Mouse (Mus musculus) neural tube, embryonic 13.5 days (tissue): Measurements from ENCODE around the gene Mbd5. TPM values are rescaled to one million over a fixed set of nuclear protein-coding genes. Genes with fewer than 3 reads are reported as not detected.

Source experiments
- ATAC-seq: fragments of 200-750 bp; cut with Nextera tagmentation; 2 replicates; pipeline ENCODE4 v1.8.0; 2017; ENCODE audit warnings: low read depth, mild to moderate bottlenecking, moderate TSS enrichment, moderate library complexity
- H3K27ac ChIP-seq: fragments of 300-500 bp; sonication (generic); replicated peaks from 2 replicates; pipeline ENCODE4 v1.5.1; 2015; ENCODE audit warnings: moderate library complexity, mild to moderate bottlenecking, inconsistent platforms
- H3K27me3 ChIP-seq: fragments of 300-500 bp; sonication (generic); 2 replicates; pipeline ENCODE4 v1.6.1; 2015; ENCODE audit warnings: mild to moderate bottlenecking, inconsistent platforms
- H3K36me3 ChIP-seq: fragments of 300-500 bp; sonication (generic); 2 replicates; pipeline ENCODE4 v1.6.1; 2015; ENCODE audit warnings: mild to moderate bottlenecking, inconsistent platforms
- H3K4me1 ChIP-seq: fragments of 300-500 bp; sonication (generic); replicated peaks from 2 replicates; pipeline ENCODE4 v1.6.1; 2015; ENCODE audit warnings: inconsistent platforms
- H3K4me2 ChIP-seq: fragments of 300-500 bp; sonication (generic); 2 replicates; pipeline ENCODE4 v1.6.1; 2015; ENCODE audit warnings: inconsistent platforms, mild to moderate bottlenecking, moderate library complexity
- H3K4me3 ChIP-seq: fragments of 300-500 bp; sonication (generic); 2 replicates; pipeline ENCODE4 v1.5.1; 2015; ENCODE audit warnings: mild to moderate bottlenecking, inconsistent platforms
- H3K9ac ChIP-seq: fragments of 300-500 bp; sonication (generic); 2 replicates; pipeline ENCODE4 v1.6.1; 2015; ENCODE audit warnings: moderate library complexity, mild to moderate bottlenecking, inconsistent platforms
- H3K9me3 ChIP-seq: fragments of 300-500 bp; sonication (generic); 2 replicates; pipeline ENCODE4 v1.6.1; 2016; ENCODE audit warnings: inconsistent platforms
- WGBS: fragments of 180-500 bp; shearing (Covaris S2); methylation state at CpG from one replicate; pipeline ENCODE4 v1.1.7; 2015; 5-methylcytosine and 5-hydroxymethylcytosine counted together
- polyA plus RNA-seq: library from polyadenylated mRNA; unstranded; fragments of >200 nt; fragmentation: Nextera tagmentation; extraction: Ambion mirVana; gene quantifications from 2 replicates; pipeline ENCODE4 v1.2.1, GENCODE M21; 2015

Mbd5 gene
- polyA plus RNA-seq, 1 experiment from 2014 or later = 41.2 TPM

DNA sequence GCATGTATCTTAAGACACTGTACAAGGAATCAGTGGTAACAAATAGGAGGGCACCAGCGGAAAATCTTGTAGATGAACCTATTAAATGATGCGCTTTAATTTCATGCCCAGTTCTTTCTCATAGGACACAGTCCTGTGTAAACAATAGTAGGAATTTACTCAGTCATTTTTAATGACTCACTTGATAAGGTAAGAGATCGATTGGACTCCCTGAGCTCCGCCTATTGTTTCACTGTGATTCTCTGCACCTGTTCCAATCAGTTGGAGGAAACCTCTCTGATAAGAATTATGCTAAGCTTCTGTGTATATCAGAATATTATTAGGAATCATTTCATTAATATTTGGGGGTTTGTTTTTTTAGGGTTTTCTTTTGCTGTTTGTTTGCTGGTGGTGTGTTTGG, 100.7 kb downstream of the Mbd5 start:
- no peak for ATAC-seq
- H3K27me3 ChIP-seq = no peaks in the 10 kb centered on the region
- H3K4me3 ChIP-seq = no peak overlapping the region
- H3K9me3 ChIP-seq = peaks cover 10% of the 10 kb centered on the region
- 92% methylated on average over 4 of the region's 4 CpGs for WGBS
- H3K4me1 ChIP-seq = no peaks in the 10 kb centered on the region
- H3K4me2 ChIP-seq = no peak overlapping the region
- H3K27ac ChIP-seq = no peak overlapping the region
- H3K9ac ChIP-seq = no peak overlapping the region
- H3K36me3 ChIP-seq = 0 out of 2 replicates have a peak, but pooled peaks cover 2% of the 10 kb centered on the region

DNA sequence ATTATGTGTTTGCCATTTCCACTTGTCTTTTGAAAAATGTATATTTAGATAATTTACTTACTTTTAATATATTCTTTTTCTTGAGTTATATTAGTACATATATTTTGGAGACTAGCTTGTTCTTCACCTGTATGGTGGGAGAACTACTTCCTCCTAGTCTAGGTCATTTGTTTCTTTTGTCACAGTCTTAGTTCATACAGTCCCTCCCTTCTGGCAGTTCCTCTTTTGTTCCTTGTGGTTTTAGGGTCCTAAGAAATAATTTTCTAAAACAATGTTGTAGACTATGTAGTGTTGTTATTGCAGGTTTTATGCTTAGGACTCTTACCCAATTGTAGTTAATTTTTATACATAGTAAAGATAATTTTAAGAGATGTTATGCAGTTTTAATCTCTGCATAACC, 118.6 kb downstream of the Mbd5 start:
- H3K4me1 ChIP-seq = no peaks in the 10 kb centered on the region

DNA sequence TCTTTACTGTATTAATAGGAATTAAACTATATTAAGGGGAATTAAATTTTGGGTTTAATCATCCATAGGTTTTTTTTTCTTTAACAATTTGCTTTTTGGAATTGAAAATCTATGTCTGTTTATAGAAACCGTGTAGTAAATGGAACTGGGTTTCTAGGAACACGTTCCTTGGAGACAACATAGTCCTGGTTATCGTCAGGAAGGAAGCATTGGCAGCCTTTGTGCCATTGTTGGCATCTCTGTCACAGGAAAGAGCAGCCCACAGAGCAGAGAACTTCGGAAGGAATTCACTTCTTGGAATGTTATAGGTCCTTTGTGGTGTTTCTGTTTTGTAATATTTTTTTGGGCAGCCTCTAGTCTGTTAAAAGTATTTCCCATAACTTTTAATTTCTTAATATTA, 135.7 kb downstream of the Mbd5 start:
- Histone ChIP-seq H3K27ac (no peak overlapping the region), H3K9ac (no peak overlapping the region), H3K4me2 (no peak overlapping the region), H3K9me3 (no peaks in the 10 kb centered on the region), H3K27me3 (no peaks in the 10 kb centered on the region), H3K4me1 (no peaks in the 10 kb centered on the region), H3K4me3 (no peak overlapping the region), H3K36me3 (no peaks in the 10 kb centered on the region)
- WGBS = 84% methylated on average over 4 of the region's 4 CpGs
- no peak for ATAC-seq

More for the DNA sequence above, 118.6 kb downstream of the Mbd5 start:
- no peaks in the 10 kb centered on the region for H3K9me3 ChIP-seq
- no peak overlapping the region for H3K4me2 ChIP-seq
- no peak for ATAC-seq
- H3K9ac ChIP-seq = no peak overlapping the region
- H3K27ac ChIP-seq = no peak overlapping the region
- no peaks in the 10 kb centered on the region for H3K27me3 ChIP-seq
- no peaks in the 10 kb centered on the region for H3K36me3 ChIP-seq
- no peak overlapping the region for H3K4me3 ChIP-seq

DNA sequence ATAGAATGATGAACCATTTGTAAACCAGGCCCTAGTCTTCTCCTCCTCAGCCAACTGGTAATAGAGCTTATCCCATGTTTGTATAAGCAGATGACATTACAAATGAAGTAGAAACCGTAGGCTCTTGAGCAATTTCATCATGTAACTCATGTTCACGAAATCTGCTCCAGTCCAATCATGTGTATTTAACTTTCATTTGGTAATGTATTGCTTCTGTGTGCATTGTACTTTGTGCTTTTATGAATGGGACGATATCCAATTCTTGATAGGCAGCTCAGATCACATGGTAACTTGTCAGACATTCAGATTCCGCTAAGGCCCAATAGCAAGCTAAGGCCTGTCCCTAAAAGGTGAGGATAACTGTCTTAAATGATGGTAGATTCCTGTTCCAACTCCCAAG, 141.5 kb downstream of the Mbd5 start:
- no peak overlapping the region for H3K27ac ChIP-seq
- WGBS = 94% methylated on average over 4 of the region's 4 CpGs
- no peak overlapping the region for H3K9ac ChIP-seq
- no peaks in the 10 kb centered on the region for H3K4me1 ChIP-seq
- no peak overlapping the region for H3K4me3 ChIP-seq
- H3K36me3 ChIP-seq = no peaks in the 10 kb centered on the region
- no peak overlapping the region for H3K4me2 ChIP-seq
- no peaks in the 10 kb centered on the region for H3K27me3 ChIP-seq
- H3K9me3 ChIP-seq = no peaks in the 10 kb centered on the region
- no peak for ATAC-seq

DNA sequence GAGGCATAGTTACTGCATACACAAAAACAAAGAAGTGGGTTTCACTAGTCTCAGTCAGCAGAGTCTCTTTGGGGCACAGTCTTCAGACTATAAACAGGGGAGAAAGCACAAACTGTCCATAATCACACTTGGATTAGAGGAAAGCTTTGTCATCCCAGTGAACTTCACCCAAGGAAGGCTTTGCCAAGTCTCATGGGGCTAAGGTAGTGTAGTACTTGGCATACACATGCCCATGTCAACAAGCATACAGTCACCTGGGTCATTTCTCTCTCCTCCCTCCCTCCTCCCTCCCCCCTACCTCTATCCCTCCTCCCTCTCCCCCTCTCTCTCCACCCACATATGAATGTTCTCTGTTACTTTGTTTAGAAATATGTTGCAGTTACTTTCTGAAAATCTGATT, 147.5 kb downstream of the Mbd5 start:
- no peak overlapping the region for H3K4me2 ChIP-seq
- H3K9ac ChIP-seq = no peak overlapping the region
- H3K4me3 ChIP-seq = no peak overlapping the region
- no peaks in the 10 kb centered on the region for H3K9me3 ChIP-seq
- H3K27me3 ChIP-seq = no peaks in the 10 kb centered on the region
- H3K36me3 ChIP-seq = peaks cover 11% of the 10 kb centered on the region
- no peak for ATAC-seq
- H3K4me1 ChIP-seq = no peaks in the 10 kb centered on the region
- H3K27ac ChIP-seq = no peak overlapping the region

DNA sequence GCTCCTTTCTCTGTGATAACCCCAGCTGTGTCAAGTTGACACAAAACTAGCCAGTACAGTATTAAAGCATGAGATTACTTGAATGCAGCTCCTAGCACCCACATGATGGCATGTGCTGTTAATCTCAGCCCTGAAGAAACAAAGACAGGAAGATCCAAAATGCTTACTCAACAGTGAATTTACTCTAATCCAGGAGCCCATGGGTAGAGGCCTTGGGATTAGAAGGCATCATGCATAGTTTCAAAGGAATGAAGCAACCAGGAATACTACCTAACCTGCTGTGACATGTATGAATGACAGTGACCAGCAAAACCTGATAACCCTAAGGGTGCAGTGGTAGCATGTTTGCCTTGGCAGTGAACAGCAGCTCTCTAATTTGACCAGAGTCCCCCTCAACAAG, 159.6 kb downstream of the Mbd5 start:
- H3K4me2 ChIP-seq = no peak overlapping the region
- no peaks in the 10 kb centered on the region for H3K9me3 ChIP-seq
- no peak overlapping the region for H3K9ac ChIP-seq
- ATAC-seq = no peak
- no peak overlapping the region for H3K4me3 ChIP-seq
- no peaks in the 10 kb centered on the region for H3K27me3 ChIP-seq
- no peaks in the 10 kb centered on the region for H3K4me1 ChIP-seq
- H3K27ac ChIP-seq = no peak overlapping the region
- no peaks in the 10 kb centered on the region for H3K36me3 ChIP-seq

DNA sequence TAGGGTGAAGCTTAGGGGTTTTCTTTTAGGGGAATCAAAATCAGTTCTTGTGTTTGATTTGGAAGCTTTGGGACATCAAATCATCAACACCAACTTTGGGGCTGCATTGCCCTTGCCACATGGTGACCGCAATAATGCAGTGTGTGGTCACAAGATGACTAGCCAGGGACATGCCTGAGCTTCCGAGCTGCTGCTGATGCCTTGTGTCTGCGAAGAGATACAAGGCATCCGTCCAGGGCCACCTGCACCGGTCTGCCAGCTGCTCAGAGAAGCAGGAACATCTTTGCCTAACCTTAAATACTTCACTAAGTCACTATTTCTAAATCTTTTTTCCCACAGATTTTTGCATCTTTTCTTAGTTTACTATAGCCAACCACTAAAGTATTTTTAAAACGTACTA, 170.6 kb downstream of the Mbd5 start:
- Histone ChIP-seq H3K4me3 (no peak overlapping the region), H3K36me3 (peaks cover 5% of the 10 kb centered on the region; the same call in 1 of the 2 replicates), H3K4me2 (no peak overlapping the region), H3K4me1 (no peaks in the 10 kb centered on the region), H3K27ac (no peak overlapping the region), H3K27me3 (no peaks in the 10 kb centered on the region), H3K9me3 (0 out of 2 replicates have a peak, but pooled peaks cover 6% of the 10 kb centered on the region), H3K9ac (no peak overlapping the region)
- no peak for ATAC-seq
- 92% methylated on average over 6 of the region's 6 CpGs for WGBS

DNA sequence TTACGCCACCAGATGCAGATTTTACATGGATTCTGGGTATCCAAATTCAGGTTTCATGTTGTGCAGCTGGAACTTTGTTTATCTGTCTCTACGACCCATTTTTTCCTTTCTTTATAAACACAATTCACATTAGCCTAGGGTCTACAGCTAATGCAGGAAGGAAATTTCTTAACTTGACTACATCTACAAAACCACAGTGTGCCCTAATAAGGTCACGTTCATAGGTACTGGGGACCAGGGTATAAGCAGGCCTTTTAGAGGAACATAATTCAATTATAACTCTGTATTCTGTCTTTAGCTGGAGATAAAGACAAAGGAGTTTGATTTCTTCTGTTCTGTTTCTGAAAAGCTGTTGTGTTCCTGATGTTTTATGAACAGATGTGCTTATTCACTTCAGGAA, 172.3 kb downstream of the Mbd5 start:
- 91% methylated on average over 3 of the region's 3 CpGs for WGBS
- ATAC-seq = no peak
- Histone ChIP-seq H3K9ac (no peak overlapping the region), H3K4me1 (no peaks in the 10 kb centered on the region), H3K4me3 (no peak overlapping the region), H3K27ac (no peak overlapping the region), H3K4me2 (no peak overlapping the region), H3K36me3 (peaks cover 4% of the 10 kb centered on the region; the same call in 1 of the 2 replicates), H3K9me3 (0 out of 2 replicates have a peak, but pooled peaks cover 5% of the 10 kb centered on the region), H3K27me3 (no peaks in the 10 kb centered on the region)

DNA sequence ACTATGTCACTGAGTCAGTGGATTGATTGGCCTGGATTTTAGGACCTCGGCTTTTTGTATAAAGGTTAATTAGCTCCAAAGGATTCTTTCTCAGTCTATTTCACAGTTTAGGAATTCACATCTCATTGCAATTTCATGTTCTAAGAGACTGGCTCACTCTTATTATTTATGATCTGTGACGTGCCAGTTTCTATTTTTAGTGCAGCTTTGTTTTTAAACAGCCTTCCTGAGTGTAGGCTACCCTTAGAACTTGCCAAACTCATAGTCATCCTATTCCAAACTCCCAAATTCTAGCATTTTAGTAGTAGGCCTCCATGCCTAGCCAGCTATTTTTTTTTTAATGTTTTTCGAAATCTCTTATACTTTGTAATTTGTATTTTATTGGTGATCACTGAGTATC, 192.9 kb downstream of the Mbd5 start:
- H3K36me3 ChIP-seq = no peaks in the 10 kb centered on the region
- H3K4me1 ChIP-seq = no peaks in the 10 kb centered on the region
- no peaks in the 10 kb centered on the region for H3K9me3 ChIP-seq
- H3K4me3 ChIP-seq = no peak overlapping the region
- no peak overlapping the region for H3K27ac ChIP-seq
- H3K9ac ChIP-seq = no peak overlapping the region
- no peak overlapping the region for H3K4me2 ChIP-seq
- 77% methylated on average over 3 of the region's 3 CpGs for WGBS
- no peaks in the 10 kb centered on the region for H3K27me3 ChIP-seq
- no peak for ATAC-seq

DNA sequence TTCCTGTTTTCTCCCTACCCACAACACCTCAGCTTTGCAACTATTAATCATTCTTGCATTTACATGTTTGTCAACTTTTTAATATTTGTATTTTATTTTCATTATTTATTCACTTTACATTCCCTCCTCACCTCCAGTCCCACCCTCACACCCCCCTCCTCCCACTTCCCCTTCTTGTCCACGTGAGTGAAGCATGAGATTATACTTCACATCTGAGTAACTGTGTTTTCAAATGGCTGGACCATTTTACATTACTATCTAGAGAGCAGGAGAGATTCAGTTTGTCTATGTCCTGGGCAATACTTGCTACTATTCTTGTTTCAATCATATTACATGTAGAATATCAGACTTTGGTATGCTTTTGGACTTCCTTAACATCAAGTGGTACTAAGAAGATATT, 204.3 kb downstream of the Mbd5 start:
- H3K27me3 ChIP-seq = no peaks in the 10 kb centered on the region
- no peaks in the 10 kb centered on the region for H3K36me3 ChIP-seq
- no peak overlapping the region for H3K4me2 ChIP-seq
- no peak for ATAC-seq
- H3K27ac ChIP-seq = no peak overlapping the region
- H3K4me3 ChIP-seq = no peak overlapping the region
- no peaks in the 10 kb centered on the region for H3K9me3 ChIP-seq
- H3K9ac ChIP-seq = no peak overlapping the region
- H3K4me1 ChIP-seq = no peaks in the 10 kb centered on the region
- 89% methylated on average over 1 of the region's 1 CpGs for WGBS

DNA sequence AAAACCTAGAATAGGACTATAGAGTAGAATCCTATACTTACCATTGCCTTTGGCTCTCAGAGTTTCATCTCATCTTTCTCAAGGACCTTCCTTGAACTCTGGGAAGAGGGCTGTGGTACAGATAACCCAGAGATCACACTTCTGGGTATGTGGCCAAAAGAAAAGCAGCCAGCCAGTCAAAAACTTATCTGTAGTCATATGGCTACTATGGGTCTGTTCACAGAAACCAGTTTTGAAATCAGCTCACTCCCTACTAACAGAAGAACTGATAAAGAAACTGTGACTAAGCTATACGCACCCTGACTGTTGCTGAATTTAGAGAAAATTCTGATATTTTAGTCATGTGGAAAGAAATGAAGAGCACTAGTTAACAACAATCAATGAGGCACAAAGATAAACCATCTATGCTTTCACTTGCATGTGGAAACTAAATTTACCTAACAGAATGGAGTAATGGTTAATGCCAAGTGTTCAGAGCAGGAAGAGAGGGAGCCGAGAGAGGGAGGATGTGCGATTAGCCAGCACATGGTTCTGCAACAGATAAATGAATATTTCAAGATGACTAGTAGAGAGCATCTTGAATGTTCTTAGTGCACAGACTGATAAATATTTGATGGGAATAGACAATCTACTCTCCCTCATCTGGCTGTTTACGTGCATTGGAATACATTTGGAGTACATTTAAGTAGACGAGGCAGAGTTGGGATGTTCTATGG, 211.1 kb downstream of the Mbd5 start:
- peaks cover 11% of the 10 kb centered on the region for H3K36me3 ChIP-seq
- WGBS = 84% methylated on average over 5 of the region's 5 CpGs
- ATAC-seq = no peak
- H3K27ac ChIP-seq = no peak overlapping the region
- no peak overlapping the region for H3K4me2 ChIP-seq
- no peak overlapping the region for H3K9ac ChIP-seq
- no peak overlapping the region for H3K4me3 ChIP-seq
- no peaks in the 10 kb centered on the region; the same call in 1 of the 2 replicates for H3K9me3 ChIP-seq
- H3K27me3 ChIP-seq = no peaks in the 10 kb centered on the region
- H3K4me1 ChIP-seq = no peaks in the 10 kb centered on the region

DNA sequence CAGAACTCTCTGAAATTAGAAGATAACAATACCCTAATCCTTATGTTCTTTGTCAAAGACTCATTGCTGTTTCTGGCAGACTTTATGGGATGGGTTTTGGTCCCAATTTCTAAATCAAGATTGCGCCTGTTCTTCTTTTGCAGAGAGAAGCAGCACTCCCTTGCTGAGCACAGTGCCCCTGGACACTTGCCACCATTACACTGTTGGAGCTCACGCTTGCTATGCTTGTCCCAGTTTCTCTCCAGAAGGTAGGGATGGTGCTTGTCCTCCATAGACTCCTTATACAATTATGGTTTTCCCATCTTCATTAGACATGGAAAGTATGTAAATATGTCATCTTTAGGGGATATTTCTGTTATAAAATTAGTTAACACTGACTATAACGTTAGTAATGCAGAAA, 220.5 kb downstream of the Mbd5 start:
- H3K36me3 ChIP-seq = peaks cover 7% of the 10 kb centered on the region; the same call in 1 of the 2 replicates
- H3K4me3 ChIP-seq = no peak overlapping the region
- no peaks in the 10 kb centered on the region for H3K9me3 ChIP-seq
- H3K4me2 ChIP-seq = no peak overlapping the region
- H3K27ac ChIP-seq = no peak overlapping the region
- no peaks in the 10 kb centered on the region for H3K4me1 ChIP-seq
- no peaks in the 10 kb centered on the region for H3K27me3 ChIP-seq
- ATAC-seq = no peak
- WGBS = 94% methylated on average over 3 of the region's 3 CpGs
- no peak overlapping the region for H3K9ac ChIP-seq

DNA sequence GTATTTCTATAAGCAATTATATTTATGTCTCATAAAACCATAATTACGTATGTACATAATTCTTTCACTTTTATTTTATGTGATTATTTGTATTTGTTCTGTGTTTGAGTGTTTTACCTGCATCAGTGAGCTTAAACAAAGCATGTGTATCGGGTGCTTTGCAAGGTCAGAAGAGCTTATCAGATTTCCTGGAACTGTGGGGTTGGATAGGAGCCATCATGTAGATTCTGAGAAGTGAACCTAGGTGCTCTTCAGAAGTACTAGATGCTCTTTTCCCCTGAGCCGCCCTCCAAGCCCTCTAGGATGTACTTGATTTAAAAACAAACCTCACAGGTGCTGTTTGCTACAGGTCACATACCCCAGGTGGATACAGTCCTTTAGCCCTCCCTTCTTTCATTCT, 227.7 kb downstream of the Mbd5 start:
- no peak for ATAC-seq
- H3K9ac ChIP-seq = no peak overlapping the region
- 90% methylated on average over 3 of the region's 3 CpGs for WGBS
- H3K9me3 ChIP-seq = no peaks in the 10 kb centered on the region
- no peak overlapping the region for H3K4me3 ChIP-seq
- no peak overlapping the region for H3K27ac ChIP-seq
- H3K36me3 ChIP-seq = 0 out of 2 replicates have a peak, but pooled peaks cover 12% of the 10 kb centered on the region
- no peaks in the 10 kb centered on the region for H3K4me1 ChIP-seq
- no peak overlapping the region for H3K4me2 ChIP-seq
- no peaks in the 10 kb centered on the region for H3K27me3 ChIP-seq
